Mouse (Mus musculus) urinary bladder, postnatal 25 days (tissue): Measurements from ENCODE around the gene Tex9.

ENCODE experiments used
- DNase-seq: peaks from one replicate; pipeline ENCODE4 v3.0.0; 2022; ENCODE audit warnings: low spot score

Gene Tex9

GRCm38 (mm10) chr9:72492194-72492565 lies at the start of gene Tex9:
Tex9 (minus strand) TSS chr9:72492212.
- no peak for DNase-seq

GRCm38 (mm10) chr9:72537086-72537485 lies 45.1 kb upstream of the Tex9 start:
- DNase-seq = no peak

GRCm38 (mm10) chr9:72535394-72535793 lies 43.4 kb upstream of the Tex9 start:
- no peak for DNase-seq

DNA sequence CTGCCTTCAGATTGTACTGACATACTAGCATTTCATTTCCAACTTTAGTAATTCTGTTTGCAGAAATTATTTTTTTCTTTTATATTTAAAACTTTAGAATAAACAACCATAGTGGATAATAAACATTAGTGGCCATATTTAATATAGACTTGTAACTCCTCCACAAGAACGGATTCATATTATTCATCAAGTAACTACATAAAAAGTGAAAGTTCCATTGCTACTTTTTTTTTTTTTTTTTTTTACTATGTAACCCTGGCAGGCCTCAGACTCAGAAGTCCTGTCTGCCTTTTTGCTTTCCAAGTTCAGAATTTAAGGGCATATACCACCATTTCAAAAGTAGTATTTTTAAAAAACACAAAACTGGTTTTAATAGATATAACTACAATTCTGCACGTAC lies 43.0 kb upstream of the Tex9 start:
- DNase-seq = no peak

DNA sequence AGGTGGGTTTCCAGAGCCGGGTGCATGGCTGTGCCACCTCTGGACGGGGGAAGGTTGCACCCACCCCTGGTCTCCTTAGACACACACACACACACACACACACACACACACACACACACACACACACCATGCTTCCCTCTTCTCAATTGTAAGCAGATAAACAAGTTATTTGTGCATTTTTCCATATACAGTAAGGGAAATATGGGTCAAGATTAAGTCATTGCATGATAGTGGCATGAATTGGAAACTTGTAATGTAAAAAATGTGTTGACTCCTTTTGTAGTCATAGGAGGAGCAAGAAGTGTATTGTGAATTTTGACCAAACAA lies 41.0 kb upstream of the Tex9 start:
- DNase-seq = no peak

DNA sequence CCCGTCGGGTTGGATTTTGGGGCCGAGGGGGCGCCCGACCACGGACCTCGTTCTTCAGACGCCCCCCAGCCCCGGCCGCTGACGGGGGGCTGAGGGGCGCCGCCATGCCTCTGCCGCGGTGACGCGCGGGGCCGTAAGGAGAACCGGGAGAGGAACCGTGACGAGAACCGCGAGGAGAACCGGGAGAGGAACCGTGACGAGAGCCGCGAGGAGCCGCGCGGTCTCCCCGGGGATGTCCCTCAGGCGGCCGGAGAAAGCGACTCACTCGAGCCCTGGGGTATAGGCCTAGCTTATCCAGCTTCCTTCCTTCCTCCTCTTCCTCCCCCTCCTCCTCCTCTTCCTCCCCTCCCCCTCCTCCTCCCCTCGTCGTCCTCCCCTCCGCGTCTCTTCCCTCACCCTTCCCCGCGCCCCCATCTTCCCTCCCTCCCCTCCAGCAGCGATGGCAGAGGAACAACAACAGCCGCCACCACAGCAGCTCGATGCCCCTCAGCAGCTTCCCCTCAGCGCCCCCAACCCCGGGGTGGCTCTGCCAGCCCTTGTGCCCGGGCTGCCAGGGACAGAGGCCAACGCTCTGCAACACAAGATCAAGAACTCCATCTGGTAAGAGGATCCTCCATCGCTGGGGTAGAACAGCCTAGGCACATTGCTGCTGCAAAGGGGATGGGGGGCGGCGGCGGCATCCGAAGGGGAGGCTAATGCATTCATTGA lies 40.5 kb upstream of the Tex9 start:
- DNase-seq = peak; percentile 45

DNA sequence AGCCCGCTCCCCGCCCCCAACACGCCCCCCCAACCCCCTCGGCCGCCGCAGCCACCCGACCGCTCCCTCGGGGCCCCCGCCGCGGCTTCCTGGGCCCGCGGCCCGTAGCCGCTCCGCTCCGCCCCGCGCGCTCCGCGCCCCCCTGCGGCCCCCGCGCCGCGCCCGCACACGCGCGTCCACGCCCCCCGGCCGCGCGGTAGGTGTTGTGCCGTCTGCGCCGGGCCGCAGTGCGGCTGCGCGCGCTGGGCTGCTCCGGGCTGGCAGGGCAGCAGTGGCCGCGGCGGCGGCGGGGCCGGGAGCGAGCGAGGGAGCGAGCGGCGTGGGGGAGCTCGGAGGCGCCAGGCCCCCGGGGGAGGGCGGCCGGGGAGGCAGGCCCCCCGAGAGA lies 40.0 kb upstream of the Tex9 start, which contains the start of gene Rfx7:
Rfx7 (plus strand) TSS at position 245 of the 385 bp plus-strand sequence.
- no peak for DNase-seq

- DNase-seq = peak; percentile 66
Observed at GRCm38 (mm10) chr9:72531291-72531995, 39.4 kb upstream of the Tex9 start.

- DNase-seq = peak; percentile 27
Observed at GRCm38 (mm10) chr9:72530824-72531223, 38.8 kb upstream of the Tex9 start.

- DNase-seq = peak; percentile 78
Observed at GRCm38 (mm10) chr9:72530237-72530636, 38.2 kb upstream of the Tex9 start.

DNA sequence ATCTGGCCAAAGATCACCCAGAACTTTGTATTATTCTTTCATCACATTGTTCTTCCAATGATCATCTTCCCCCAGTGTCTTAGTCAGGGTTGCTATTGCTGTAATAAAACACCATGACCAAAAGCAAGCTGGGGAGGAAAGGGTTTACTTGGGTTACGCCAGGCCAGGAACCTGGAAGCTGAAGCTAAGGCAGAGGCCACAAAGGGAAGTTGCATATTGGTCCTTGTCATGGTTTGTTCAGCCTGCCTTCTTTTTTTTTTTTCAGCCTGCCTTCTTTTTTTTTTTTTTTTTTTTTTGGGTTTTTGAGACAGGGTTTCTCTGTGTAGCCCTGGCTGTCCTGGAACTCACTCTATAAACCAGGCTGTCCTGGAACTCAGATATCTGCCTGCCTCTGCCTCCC lies 34.1 kb upstream of the Tex9 start:
- no peak for DNase-seq

- no peak for DNase-seq
Observed at GRCm38 (mm10) chr9:72520849-72521248, 28.8 kb upstream of the Tex9 start.

- DNase-seq = no peak
Observed at GRCm38 (mm10) chr9:72519246-72519645, 27.2 kb upstream of the Tex9 start.

DNA sequence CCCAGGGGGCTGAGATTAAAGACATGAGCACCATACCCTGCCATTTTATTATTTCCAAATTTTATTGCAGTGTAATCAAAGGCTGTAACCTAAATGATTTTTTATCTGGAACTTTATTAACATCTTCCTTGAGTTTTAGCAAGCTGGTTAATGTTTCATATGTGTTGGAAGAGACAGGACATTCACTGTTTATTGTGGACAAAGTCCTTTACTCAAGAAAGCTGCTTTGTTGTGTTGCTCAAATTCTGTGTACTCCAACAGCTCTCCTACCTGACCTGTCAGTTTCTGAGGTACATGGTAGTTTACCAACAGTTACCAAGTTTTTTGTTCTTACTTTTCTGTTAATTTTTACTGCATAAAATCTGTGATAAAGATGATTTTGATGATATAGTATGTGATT lies 23.4 kb upstream of the Tex9 start:
- no peak for DNase-seq

DNA sequence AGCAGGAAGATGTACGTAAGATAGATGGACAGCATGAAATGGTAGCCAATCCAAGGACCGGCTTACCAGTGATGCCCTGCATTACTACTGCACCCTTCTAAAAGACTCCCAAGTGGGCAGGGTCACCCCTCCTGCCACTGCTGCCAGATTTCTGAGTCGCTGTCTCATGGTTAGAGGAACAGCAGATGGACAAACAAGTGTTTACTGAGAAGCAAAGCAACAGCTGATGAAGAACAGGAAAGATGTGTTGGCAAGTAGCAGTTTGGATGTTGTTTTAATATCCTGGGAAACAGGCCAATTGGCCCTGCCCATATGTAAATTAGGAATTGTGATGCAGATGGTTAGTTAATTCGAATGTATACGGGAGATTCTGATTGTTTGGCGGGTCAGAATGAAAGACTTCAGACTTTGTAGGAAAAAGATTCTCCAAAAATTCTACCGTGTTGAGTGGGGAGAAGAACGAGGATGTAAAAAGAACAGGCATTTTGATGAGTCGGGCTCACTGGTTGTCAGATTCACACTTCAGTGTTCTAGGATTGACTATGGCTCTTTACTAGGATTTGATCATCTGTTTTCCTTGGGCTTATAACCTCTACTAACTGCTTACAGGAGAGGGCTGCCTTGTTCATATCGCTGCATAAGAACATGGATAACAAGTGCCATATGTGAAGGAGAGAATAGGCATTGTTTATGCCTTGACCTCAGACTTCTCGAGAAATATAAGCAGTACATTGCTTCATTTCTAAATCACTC lies 20.4 kb upstream of the Tex9 start:
- DNase-seq = no peak

DNA sequence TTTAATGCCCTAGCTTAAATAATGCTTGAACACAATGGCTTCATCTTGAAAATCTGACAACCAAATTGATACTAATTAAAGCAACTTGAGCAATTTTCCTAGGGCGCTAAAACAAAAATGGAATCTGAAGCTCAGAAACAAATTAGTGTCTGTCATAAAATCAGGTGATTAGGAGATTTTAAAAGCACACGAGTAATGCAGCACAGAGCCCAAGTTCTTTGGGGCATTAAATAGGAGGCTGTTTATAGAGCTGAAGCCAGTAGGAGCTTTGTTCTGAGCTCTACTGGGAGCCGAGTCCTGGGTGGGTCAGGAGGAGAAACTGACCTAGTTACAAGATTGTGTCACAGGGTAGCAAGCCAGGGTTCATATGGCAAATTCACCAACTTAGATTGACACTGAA lies 5.2 kb upstream of the Tex9 start:
- DNase-seq = no peak

DNA sequence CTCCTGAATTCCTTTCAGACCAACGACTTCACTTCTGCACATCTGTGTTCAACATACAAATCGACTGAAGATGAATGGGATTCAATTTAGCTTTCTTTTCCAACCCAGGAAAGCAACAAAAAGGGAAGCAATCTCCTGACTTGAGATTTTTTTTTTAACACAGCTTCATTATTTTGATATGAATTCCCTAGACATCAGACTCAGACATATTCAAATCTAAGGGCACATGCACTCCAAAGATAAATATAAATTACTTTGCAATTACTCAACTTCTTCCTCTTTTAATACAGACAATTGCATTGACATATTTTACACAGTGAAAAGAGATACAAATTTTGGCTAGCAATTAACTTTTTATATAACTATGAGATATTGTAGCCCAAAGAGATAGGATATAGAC lies 4.7 kb upstream of the Tex9 start:
- no peak for DNase-seq

DNA sequence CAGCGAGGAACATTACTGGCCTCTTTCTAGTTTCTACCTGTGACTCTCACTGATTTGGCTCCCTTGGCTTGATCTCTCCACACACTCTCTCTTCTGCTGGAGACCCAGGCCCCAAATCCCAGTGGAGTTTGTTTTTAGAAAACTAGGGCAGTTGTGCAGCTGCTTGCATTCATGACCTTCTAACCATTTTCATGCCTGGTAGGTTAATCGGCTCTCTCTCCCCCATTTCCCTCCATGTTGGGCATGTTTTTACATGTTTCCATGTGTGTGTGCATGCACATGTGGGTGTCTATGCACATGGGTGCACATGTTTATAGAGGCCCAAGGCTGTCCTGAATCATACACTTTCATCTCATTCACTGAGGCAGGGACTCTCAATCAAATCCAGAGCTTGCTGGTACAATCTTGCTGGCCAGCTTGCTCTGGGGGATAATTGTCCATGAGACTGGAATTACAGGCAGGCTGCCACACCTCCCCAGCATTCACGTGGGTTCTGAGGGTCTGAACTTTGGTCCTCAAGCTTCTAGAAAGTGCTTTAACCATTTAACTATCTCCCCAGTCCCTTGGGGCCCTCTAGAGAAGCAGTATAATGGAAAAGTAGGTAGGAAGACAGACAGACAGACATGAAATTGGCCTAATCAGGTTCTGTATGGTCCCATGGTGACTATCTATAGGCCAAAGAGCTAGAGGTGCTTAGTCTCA lies 2.1 kb upstream of the Tex9 start:
- no peak for DNase-seq

DNA sequence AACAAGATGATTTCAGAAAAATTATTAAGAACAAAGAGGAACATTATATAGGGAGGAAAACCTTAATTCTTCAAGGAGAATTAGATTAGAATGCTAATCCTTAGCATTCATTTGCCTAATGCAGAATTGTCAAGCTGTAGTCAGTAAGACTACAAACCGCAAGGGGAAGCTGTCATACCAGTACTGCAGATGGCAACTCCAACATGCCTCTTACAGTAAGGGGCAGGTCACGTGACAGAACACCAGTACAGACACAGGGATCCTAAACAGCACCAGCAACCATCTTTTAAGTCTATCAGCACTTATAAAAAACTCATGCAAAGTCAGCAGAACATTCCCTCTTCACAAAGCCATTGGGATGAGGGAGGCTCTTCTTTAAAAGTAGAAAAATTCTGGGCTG lies 1.5 kb upstream of the Tex9 start:
- DNase-seq = no peak

DNA sequence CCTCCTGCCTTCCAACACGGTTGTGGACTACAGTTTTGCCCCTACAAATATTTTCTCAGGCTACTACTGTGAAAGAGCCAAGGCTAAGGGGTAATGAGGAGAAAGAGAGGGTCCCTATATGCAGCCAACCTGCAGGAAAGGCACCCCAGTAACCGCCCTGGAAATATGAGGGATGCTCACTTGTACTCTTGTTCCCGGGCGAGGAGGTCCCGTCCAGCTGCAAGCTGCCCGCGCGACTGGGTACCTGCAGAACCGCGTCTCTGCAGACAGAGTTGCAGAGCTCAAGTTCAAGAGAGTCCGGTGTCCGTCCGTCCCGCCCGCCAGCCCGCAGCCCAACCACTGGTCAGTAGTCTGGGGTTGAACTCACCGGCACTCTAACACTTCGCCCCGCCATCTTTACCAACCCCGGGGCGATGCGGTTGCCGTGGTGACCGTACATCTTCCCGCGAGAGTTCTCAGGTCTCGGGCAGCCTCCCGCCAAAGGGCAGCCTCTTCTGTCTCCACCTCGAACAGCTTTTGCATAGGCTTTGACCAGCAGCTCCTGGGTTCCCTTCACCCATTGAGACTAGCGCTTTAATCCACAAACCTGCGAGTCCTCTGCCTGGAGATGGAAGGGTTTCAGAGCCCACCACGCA lies 336 bp downstream of the Tex9 start:
- peak; percentile 94 for DNase-seq

GRCm38 (mm10) chr9:72489131-72489530 lies 2.9 kb downstream of the Tex9 start:
- DNase-seq = no peak

GRCm38 (mm10) chr9:72488523-72488922 lies 3.5 kb downstream of the Tex9 start:
- no peak for DNase-seq
